ENCODE assay signal across 16 mouse cellular contexts in genomic region chrX:115688400-115688799, GRCm38 (mm10).
"Had no signal": no experiment of that assay in that cellular context is flagged by ENCODE, and none has a peak within 500 bp of the region (broad histone marks: within the 10 kb centered on the region; RNA-seq: fewer than 3 reads in every experiment).

No protein-coding gene starts in this region.

- H3K9me3 ChIP-seq: neural tube, embryonic 13.5 days; neural tube, embryonic 15.5 days; stomach, embryonic 15.5 days had no signal

- H3K27ac ChIP-seq: neural tube, embryonic 13.5 days; neural tube, embryonic 15.5 days; stomach, embryonic 15.5 days; stomach, postnatal 0 days had no signal

- H3K4me1 ChIP-seq: neural tube, embryonic 13.5 days; neural tube, embryonic 15.5 days; stomach, embryonic 15.5 days had no signal

- DNase-seq: retina, postnatal 1 day; right cerebral cortex, adult 18-20 months; right cerebral cortex, postnatal 14 days; right cerebral cortex, postnatal 25 days; right cerebral cortex, postnatal 4 days; spleen, adult 18-20 months; thymus, adult 18-20 months; thymus, adult 2 months; thymus, postnatal 14 days; thymus, postnatal 25 days; thymus, postnatal 36 days; thymus, postnatal 4 days had no signal

- H3K4me3 ChIP-seq: neural tube, embryonic 13.5 days; neural tube, embryonic 15.5 days; stomach, embryonic 15.5 days had no signal

- H3K27me3 ChIP-seq: neural tube, embryonic 13.5 days; neural tube, embryonic 15.5 days; stomach, embryonic 15.5 days had no signal

- H3K9ac ChIP-seq: neural tube, embryonic 13.5 days; neural tube, embryonic 15.5 days; stomach, embryonic 15.5 days had no signal

- H3K36me3 ChIP-seq: neural tube, embryonic 13.5 days; neural tube, embryonic 15.5 days; stomach, embryonic 15.5 days had no signal
